Mouse (Mus musculus) midbrain, embryonic 10.5 days (tissue): ENCODE measurements at regions not wholly inside any gene's neighbourhood (a gene's known extent, or its start where the extent isn't known, plus 50 kb on each side); places are given as distances from the start of the nearest gene placed in this dataset.

Experiments
- DNase-seq: peaks from one replicate; pipeline ENCODE4 v3.0.0-alpha.2; 2017; ENCODE audit warnings: low spot score
- H3K27ac ChIP-seq: fragments of 300-500 bp; sonication (generic); replicated peaks from 2 replicates; pipeline ENCODE4 v1.5.1; 2016; ENCODE audit warnings: mild to moderate bottlenecking
- H3K27me3 ChIP-seq: fragments of 300-500 bp; sonication (generic); 2 replicates; pipeline ENCODE4 v1.6.1; 2016; ENCODE audit warnings: low read depth, mild to moderate bottlenecking; ENCODE audit not compliant: poor library complexity, severe bottlenecking
- H3K36me3 ChIP-seq: fragments of 300-500 bp; sonication (generic); 2 replicates; pipeline ENCODE4 v1.6.1; 2016; ENCODE audit warnings: mild to moderate bottlenecking, moderate library complexity
- H3K4me1 ChIP-seq: fragments of 300-500 bp; sonication (generic); 2 replicates; pipeline ENCODE4 v1.6.1; 2016
- H3K4me3 ChIP-seq: fragments of 300-500 bp; sonication (generic); 2 replicates; pipeline ENCODE4 v1.5.1; 2016; ENCODE audit warnings: mild to moderate bottlenecking, moderate library complexity
- H3K9me3 ChIP-seq: fragments of 300-500 bp; sonication (generic); replicated peaks from 2 replicates; pipeline ENCODE4 v1.6.1; 2016; ENCODE audit warnings: mild to moderate bottlenecking
- WGBS: fragments of 180-500 bp; shearing (Covaris S2); methylation state at CpG from one replicate; pipeline ENCODE4 v1.1.7; 2016; 5-methylcytosine and 5-hydroxymethylcytosine counted together

GRCm38 (mm10) chr17:9743342-9743741, 73.8 kb upstream of the Pabpc6 start:
- Histone ChIP-seq H3K9me3 (0 out of 2 replicates have a peak, but pooled peaks cover 1% of the 10 kb centered on the region), H3K4me3 (no peak overlapping the region), H3K36me3 (no peaks in the 10 kb centered on the region), H3K27me3 (no peaks in the 10 kb centered on the region), H3K4me1 (no peaks in the 10 kb centered on the region), H3K27ac (no peak overlapping the region)
- 87% methylated on average over 5 of the region's 5 CpGs for WGBS
- no peak for DNase-seq

GRCm38 (mm10) chr17:9741321-9741720, 71.8 kb upstream of the Pabpc6 start:
- H3K4me1 ChIP-seq = no peaks in the 10 kb centered on the region
- H3K9me3 ChIP-seq = no peaks in the 10 kb centered on the region
- no peaks in the 10 kb centered on the region for H3K27me3 ChIP-seq
- H3K4me3 ChIP-seq = no peak overlapping the region
- no peak for DNase-seq
- no peak overlapping the region for H3K27ac ChIP-seq
- 90% methylated on average over 5 of the region's 5 CpGs for WGBS
- H3K36me3 ChIP-seq = no peaks in the 10 kb centered on the region

- Histone ChIP-seq H3K27me3 (no peaks in the 10 kb centered on the region), H3K4me1 (peaks cover 38% of the 10 kb centered on the region), H3K9me3 (no peaks in the 10 kb centered on the region), H3K4me3 (no peak overlapping the region), H3K36me3 (no peaks in the 10 kb centered on the region), H3K27ac (peak overlapping the region; percentile 59; the same call in 1 of the 2 replicates)
- 86% methylated on average over 3 of the region's 3 CpGs for WGBS
- no peak for DNase-seq
These were observed 59.5 kb upstream of the Pabpc6 start for GRCm38 (mm10) chr17:9729020-9729419.

DNA sequence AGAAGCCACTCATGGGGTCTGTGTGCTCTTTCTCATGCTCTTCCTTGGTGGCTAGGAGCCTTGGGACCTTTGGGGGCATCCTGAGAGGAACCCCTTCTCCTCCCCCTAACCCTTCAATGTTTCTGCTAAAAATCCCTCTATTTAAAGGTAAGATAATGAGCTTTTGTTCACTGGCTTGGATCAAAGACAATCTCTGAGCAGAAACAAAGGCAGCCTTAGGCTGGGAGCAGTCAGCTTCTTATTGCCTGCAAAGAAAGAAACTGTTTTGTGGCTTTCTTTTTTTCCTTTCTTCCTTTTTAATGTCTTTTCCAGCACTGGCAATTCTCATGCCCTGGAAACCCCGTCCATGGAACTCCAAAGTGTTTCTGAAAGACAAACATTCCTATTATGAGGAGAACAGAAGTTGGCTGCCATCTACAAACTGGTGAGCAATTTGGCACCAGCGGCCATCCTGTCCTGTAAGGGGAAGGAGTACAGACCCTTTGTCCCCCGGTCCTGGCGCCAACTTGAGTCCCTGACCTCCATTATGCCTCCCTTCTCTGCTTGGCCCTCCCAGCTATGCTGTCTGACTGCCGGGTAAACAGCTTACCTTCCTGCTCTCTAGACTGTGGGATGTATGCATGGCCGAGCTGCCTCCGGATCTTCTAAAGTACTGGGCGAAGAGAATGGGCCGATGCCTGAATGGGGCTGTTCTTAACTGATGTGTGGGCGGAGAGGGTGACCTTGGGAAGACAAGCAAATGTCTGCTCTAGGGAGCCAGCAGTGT, 56.4 kb upstream of the Pabpc6 start:
- Histone ChIP-seq H3K4me3 (peak overlapping the region; percentile 6; the same call in 1 of the 2 replicates), H3K36me3 (no peaks in the 10 kb centered on the region), H3K4me1 (peaks cover 61% of the 10 kb centered on the region), H3K27me3 (no peaks in the 10 kb centered on the region), H3K27ac (peak overlapping the region; percentile 85), H3K9me3 (no peaks in the 10 kb centered on the region)
- DNase-seq = peak; percentile 70
- WGBS = 18% methylated on average over 10 of the region's 10 CpGs

- H3K36me3 ChIP-seq = no peaks in the 10 kb centered on the region
- WGBS = 40% methylated on average over 4 of the region's 4 CpGs
- H3K4me3 ChIP-seq = no peak overlapping the region
- H3K9me3 ChIP-seq = no peaks in the 10 kb centered on the region
- peak overlapping the region; percentile 85 for H3K27ac ChIP-seq
- no peaks in the 10 kb centered on the region for H3K27me3 ChIP-seq
- no peak for DNase-seq
- peaks cover 61% of the 10 kb centered on the region for H3K4me1 ChIP-seq
These were observed 54.0 kb upstream of the Pabpc6 start for GRCm38 (mm10) chr17:9723484-9723883.

- no peaks in the 10 kb centered on the region for H3K36me3 ChIP-seq
- peaks cover 60% of the 10 kb centered on the region for H3K4me1 ChIP-seq
- no peaks in the 10 kb centered on the region for H3K27me3 ChIP-seq
- H3K4me3 ChIP-seq = no peak overlapping the region
- no peak for DNase-seq
- 4% methylated on average over 4 of the region's 4 CpGs for WGBS
- peak overlapping the region; percentile 85 for H3K27ac ChIP-seq
- no peaks in the 10 kb centered on the region for H3K9me3 ChIP-seq
These were observed 53.2 kb upstream of the Pabpc6 start for GRCm38 (mm10) chr17:9722709-9723108.
